Mouse (Mus musculus) bone marrow, adult 2 months (tissue): ENCODE results near the gene Hjurp. TPM values are rescaled to one million over a fixed set of nuclear protein-coding genes. Genes with fewer than 3 reads are reported as not detected.
A peak's percentile ranks its signal among the peaks of the same experiment; 100 is the strongest.

Experiments used
- H3K27ac ChIP-seq: fragments of 200-500 bp; 2 replicates; pipeline ENCODE4 v1.5.1; 2012; ENCODE audit warnings: low read depth, mild to moderate bottlenecking, control low read depth, inconsistent platforms, low read length; ENCODE audit not compliant: control insufficient read depth, poor library complexity, insufficient read depth
- H3K4me1 ChIP-seq: fragments of 200-500 bp; 2 replicates; pipeline ENCODE4 v1.6.1; 2011; ENCODE audit warnings: low read length; ENCODE audit not compliant: control insufficient read depth, insufficient read depth
- H3K4me3 ChIP-seq: fragments of 200-500 bp; replicated peaks from 2 replicates; pipeline ENCODE3; 2011; ENCODE audit warnings: mild to moderate bottlenecking, low read depth, low read length, control low read depth; ENCODE audit not compliant: control insufficient read depth
- CTCF ChIP-seq: fragments of 200-500 bp; IDR thresholded peaks from 2 replicates; pipeline ENCODE4 v1.5.1; 2011; ENCODE audit warnings: low read length, control low read depth; ENCODE audit not compliant: control insufficient read depth, insufficient read depth
- POLR2A ChIP-seq: fragments of 200-500 bp; IDR thresholded peaks from 2 replicates; pipeline ENCODE4 v1.6.1; 2011; ENCODE audit warnings: low read depth, mild to moderate bottlenecking, control low read depth, low read length, borderline replicate concordance; ENCODE audit not compliant: control insufficient read depth
- WGBS: fragments of 180-500 bp; shearing (Covaris S2); methylation state at CpG from one replicate; pipeline ENCODE4 v1.1.7; 2018; 5-methylcytosine and 5-hydroxymethylcytosine counted together
- polyA plus RNA-seq: library from polyadenylated mRNA; stranded (reverse); fragments of >200 nt; gene quantifications from 2 replicates; pipeline ENCODE4 v1.2.4, GENCODE M21; 2011; ENCODE audit warnings: low replicate concordance; ENCODE audit not compliant: missing spikeins, insufficient read depth, insufficient read length

The Hjurp gene
- polyA plus RNA-seq, 1 experiment = 135 TPM

DNA sequence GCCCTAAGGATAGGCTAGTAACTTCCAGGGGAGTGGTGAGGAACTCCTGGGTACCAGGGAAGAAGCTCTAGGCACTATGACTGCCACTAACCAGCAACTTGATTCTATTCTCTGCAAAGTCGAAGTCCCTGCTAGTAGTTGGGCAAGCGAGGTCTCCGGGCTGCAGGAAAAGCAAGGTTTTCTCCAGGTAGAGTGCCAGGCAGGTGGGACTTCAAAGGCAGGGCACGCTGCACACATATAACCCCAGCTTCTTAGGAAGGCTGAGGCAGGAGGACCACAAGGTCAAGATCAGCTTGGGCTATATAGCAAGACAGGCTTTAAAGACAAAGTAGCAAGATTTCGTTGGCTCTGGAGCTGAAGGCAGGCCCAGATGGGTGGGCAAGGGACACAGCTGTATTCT lies 13.7 kb downstream of the Hjurp start:
- no peak overlapping the region for H3K27ac ChIP-seq
- H3K4me1 ChIP-seq = peaks cover 21% of the 10 kb centered on the region
- WGBS = 86% methylated on average over 5 of the region's 5 CpGs
- no peak overlapping the region for H3K4me3 ChIP-seq
- TF ChIP-seq CTCF (no peak), POLR2A (no peak)

DNA sequence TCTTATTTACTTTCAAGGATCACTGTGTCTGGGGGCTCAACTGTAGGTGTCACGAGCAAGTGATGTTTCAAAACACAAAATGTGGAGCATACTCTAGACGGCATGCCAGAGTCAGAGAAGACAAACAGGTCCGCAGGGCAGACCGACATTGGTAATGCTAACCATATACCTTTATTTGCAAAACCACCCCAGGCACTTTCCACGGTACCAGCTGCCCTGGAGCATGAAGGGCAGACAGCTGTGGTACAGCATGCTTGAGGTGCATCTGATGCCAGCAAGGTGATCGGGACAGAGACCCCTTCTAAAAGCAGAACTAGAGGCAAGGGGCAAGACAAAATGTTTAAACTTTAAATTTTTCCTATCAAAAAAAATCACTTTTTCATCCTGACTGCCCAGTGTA lies 14.5 kb downstream of the Hjurp start:
- H3K4me1 ChIP-seq = peaks cover 21% of the 10 kb centered on the region
- 67% methylated on average over 6 of the region's 6 CpGs for WGBS
- no peak for TF ChIP-seq POLR2A
- no peak overlapping the region for H3K27ac ChIP-seq
- H3K4me3 ChIP-seq = no peak overlapping the region

DNA sequence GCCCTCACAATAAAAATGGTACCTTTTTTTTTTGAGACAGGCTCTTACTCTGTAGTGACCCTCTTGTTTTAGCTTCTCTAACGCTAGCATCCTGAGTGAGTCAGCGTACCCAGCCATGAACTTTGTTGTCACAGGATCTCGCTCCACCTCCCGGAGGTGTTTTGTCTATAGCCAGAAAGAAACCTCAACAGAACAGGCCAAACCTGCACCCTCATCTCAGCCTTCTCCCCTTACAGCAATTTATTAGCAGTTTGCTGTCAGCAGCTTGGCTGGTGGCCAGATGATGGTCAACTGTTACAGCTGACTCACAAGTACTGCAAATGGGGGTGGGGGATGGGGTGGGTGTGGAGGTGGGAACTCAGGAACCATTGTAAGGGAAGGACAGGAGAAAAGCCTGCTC lies 15.2 kb downstream of the Hjurp start:
- TF ChIP-seq POLR2A (no peak), CTCF (no peak)
- Histone ChIP-seq H3K4me3 (no peak overlapping the region), H3K4me1 (peaks cover 21% of the 10 kb centered on the region), H3K27ac (no peak overlapping the region; the same call in 1 of the 2 replicates)
- 40% methylated on average over 4 of the region's 4 CpGs for WGBS

DNA sequence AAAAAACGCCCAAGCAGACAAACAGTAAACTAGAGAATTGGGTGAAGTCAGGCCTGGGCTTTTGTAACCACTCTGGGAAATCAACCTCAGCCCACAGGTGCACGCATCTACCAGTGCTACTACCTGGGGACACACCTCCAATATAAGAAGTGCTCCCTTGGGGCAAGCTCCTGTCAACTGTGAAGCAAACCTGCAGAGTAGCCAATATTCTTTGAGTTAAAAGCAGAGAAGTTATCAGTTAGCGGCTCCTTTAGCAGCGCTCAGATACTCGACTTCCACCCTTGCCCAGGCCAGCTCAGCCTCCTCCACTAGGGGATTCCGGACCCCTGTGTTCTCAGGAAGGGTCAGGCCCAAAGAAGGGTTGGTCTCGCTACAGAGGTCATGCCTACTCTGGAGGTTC lies 15.7 kb downstream of the Hjurp start:
- peak overlapping the region; percentile 12 for H3K27ac ChIP-seq
- no peak for TF ChIP-seq CTCF
- TF ChIP-seq POLR2A = no peak
- peaks cover 21% of the 10 kb centered on the region for H3K4me1 ChIP-seq
- 78% methylated on average over 7 of the region's 7 CpGs for WGBS
- H3K4me3 ChIP-seq = no peak overlapping the region

DNA sequence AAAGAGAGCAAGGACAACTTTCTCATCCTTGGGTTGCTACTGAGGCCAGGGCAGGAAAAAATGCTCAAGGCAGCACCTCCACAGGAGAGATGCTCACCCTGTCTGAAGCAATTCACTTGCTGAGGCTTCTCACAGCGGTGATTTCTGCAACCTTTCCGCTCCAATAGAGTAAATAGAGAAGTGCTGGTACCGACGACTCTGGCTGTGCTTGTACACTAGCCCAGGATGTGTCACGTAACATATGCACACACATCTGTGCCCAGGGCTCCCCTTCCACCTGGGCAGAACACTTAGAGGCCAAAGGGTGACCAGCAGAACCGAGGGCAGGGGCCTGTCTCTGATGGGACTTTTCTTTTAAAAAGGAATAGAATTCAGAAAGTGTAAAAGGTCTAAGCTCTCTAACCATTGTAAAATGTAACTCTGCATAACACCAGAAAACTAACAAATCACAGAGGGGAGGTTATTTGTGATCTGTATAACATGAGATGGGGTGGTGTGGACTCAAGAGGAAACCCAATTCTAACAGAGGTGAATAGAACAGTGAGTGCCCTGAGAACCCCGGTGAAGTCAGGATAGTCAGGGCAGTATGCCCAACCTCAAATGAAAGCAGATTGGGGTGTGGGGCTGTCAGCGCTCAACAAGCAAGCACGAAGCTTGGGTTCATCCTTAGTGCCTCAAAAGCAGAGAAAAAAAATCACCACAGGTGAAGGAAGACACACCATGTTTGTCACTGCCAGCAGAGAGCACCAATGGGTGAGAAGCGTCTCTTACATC lies 16.6 kb downstream of the Hjurp start:
- no peak for TF ChIP-seq CTCF
- no peak for TF ChIP-seq POLR2A
- 55% methylated on average over 10 of the region's 10 CpGs for WGBS
- Histone ChIP-seq H3K4me1 (peaks cover 21% of the 10 kb centered on the region), H3K27ac (peak overlapping the region; percentile 64), H3K4me3 (no peak overlapping the region)

DNA sequence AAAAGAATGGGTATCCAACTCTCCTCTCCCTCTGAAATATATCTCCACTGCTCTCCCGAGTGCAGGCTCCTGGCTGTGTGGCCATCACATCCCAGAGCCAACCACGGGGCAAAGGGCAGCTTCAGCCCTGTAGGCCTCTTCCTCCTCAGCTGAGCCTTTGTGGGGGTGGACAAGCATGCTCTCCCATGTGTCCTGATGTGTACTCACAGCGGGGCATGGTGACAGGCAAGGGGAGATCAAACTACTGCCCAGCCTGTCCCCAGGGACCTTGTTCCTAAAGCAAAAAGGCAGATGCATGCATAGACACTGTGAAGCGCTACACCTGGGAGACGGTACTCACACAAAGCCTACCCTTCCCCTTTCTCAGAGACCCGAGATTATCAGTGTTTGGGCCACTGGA lies 17.3 kb downstream of the Hjurp start:
- peak overlapping the region; percentile 64 for H3K27ac ChIP-seq
- no peak overlapping the region for H3K4me3 ChIP-seq
- H3K4me1 ChIP-seq = peaks cover 21% of the 10 kb centered on the region
- no peak for TF ChIP-seq POLR2A
- WGBS = 53% methylated on average over 6 of the region's 6 CpGs

DNA sequence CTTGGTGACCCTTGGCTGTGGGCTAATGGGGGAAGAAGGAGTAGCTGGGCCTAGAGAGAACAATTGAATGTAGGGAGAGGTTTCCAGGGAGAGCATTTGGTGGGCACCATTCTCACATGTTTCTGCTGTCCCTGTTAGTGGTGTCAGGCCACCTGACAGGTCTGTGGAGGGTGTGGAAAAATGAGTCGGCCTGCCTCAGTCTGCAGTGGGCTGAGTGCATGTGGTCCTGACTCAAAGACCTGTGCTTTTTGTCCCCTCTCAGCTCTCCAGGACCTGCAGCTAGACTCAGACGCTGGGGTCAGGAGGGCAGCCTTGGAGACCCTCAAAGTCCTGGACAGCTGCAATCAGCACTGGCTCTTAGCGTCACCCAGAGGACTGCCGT lies 17.8 kb downstream of the Hjurp start:
- no peak for TF ChIP-seq CTCF
- H3K4me1 ChIP-seq = peaks cover 21% of the 10 kb centered on the region
- WGBS = 76% methylated on average over 4 of the region's 4 CpGs
- H3K4me3 ChIP-seq = no peak overlapping the region
- H3K27ac ChIP-seq = peak overlapping the region; percentile 64

DNA sequence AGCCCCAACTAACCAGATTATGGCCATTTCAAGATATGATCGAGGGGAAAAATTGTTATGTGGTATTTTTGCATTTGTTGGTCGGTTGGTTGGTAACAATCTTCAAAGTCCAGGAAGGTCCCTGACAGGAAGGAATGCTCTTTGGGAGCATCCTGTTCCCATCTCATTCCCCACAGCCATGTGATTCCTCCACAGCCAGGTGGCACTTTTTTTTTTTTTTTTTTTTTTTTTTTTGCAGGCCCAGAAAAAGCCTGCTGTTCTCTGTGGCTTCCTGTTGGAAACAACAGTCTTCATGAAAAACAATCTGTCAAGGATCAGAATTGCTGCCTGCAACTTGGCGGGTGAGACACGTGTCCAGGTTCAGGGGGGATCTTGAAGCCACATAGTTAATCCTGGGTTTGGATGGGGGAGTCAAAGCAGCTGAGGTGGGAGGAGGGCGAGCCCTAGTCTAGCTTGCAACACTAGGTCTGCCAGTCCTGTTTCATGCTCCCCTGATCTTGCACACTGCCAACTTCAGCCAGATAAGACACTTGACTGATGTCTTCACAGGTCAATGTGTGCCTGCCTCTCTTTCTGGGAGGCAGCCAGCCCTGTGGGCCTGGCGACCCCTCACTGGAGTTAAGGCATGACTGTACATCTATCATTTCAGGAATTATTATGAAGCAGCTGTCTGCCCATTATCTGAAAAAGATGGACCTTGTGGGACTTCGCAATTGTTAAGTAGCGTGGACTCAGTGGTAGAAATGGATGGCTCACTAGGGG lies 18.4 kb downstream of the Hjurp start:
- TF ChIP-seq POLR2A (no peak), CTCF (no peak)
- peaks cover 21% of the 10 kb centered on the region for H3K4me1 ChIP-seq
- 40% methylated on average over 8 of the region's 8 CpGs for WGBS
- H3K4me3 ChIP-seq = no peak overlapping the region
- peak overlapping the region; percentile 64 for H3K27ac ChIP-seq
